Mouse (Mus musculus): ENCODE data around the gene Cyb5r4. TPM values are rescaled to one million over a fixed set of nuclear protein-coding genes. Genes with fewer than 3 reads are reported as not detected.
"Not testable (repeated sequence)": the region's sequence is repeated elsewhere in the genome, so short reads cannot be mapped to it uniquely, and the experiment has no call there.

Gene Cyb5r4
- 30.4 and 30.5 TPM in 2 replicates for polyA plus RNA-seq (2015; fragmentation: Nextera tagmentation; extraction: Ambion mirVana)

DNA sequence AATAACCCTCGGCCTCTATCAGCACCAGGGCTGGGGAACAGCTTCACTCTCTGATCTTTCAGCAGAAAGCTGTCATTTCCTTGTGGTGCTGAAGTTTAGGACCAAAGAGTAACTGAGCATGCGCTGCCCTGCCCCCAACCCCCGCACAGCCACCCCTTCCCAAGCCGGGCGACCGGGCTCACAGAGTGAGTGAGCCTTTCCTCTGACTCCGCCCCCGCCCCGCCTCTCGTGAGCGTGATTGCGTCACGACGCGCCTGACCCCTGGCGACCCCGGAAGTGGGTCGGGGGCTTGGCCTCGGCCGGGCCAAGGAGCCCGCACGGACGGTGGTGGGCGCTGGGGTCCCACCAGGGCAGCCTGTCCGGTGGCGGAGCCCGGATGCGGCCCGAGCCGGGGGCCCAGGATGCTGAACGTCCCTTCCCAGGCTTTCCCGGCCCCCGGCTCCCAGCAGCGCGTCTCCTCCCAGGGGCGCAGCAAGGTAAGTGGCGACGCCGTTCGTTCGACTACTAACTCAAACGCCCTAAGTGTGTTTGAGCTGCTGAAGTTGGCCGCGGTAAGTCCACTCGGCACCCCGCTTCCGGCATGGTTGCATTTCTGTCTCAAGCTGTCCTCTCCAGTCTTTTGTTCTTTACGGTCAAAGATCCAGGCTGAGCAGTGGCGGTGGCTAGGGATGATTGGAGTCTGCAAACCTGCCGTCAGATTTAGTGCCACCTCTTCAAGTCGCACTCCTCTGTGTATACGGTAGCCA is at the start of gene Cyb5r4:
Gene Cyb5r4, plus strand, starts transcription at position 237 of the 746 bp plus-strand sequence.
- ATAC-seq, result peak; percentile 99
- TF ChIP-seq EP300 (IDR thresholded peaks at IDR 0.05; ENCODE audit: low read depth) (no peak; the same call in 1 of the 2 replicates), CTCF (IDR thresholded peaks at IDR 0.05; ENCODE audit: low read depth) (no peak)
- Histone ChIP-seq H3K9me3 (ENCODE audit: low read length) (no peaks in the 10 kb centered on the region), H3K4me3 (ENCODE audit: low read depth, low read length) (peak within 1 kb of the TSS; percentile 95), H3K27me3 (ENCODE audit: insufficient read depth, low read length) (no peaks in the 10 kb centered on the region), H3K36me3 (replicated peaks; ENCODE audit: insufficient read depth, low read length) (no peaks in the 10 kb centered on the region), H3K4me2 (ENCODE audit: low read depth, low read length) (peak within 1 kb of the TSS; percentile 85), H3K9ac (replicated peaks) (peak within 1 kb of the TSS; percentile 94), H3K4me1 (ENCODE audit: insufficient read depth) (peaks cover 14% of the 10 kb centered on the region), H3K27ac (ENCODE audit: low read depth) (peak within 1 kb of the TSS; percentile 94)
- DNase-seq, result peak; percentile 97
- 1% methylated on average over 52 of the region's 52 CpGs for WGBS (ENCODE audit: insufficient replicate concordance)

GRCm38 (mm10) chr9:86972471-86972870 is 49.3 kb upstream of the Cyb5r4 start:
- DNase-seq; H3K4me2 ChIP-seq (ENCODE audit: low read depth, low read length); H3K36me3 ChIP-seq (replicated peaks; ENCODE audit: insufficient read depth, low read length); H3K4me1 ChIP-seq (ENCODE audit: insufficient read depth); H3K9me3 ChIP-seq (ENCODE audit: low read length); H3K4me3 ChIP-seq (ENCODE audit: low read depth, low read length); H3K9ac ChIP-seq (replicated peaks); H3K27me3 ChIP-seq (ENCODE audit: insufficient read depth, low read length); ATAC-seq; H3K27ac ChIP-seq (ENCODE audit: low read depth): not testable (repeated sequence)

DNA sequence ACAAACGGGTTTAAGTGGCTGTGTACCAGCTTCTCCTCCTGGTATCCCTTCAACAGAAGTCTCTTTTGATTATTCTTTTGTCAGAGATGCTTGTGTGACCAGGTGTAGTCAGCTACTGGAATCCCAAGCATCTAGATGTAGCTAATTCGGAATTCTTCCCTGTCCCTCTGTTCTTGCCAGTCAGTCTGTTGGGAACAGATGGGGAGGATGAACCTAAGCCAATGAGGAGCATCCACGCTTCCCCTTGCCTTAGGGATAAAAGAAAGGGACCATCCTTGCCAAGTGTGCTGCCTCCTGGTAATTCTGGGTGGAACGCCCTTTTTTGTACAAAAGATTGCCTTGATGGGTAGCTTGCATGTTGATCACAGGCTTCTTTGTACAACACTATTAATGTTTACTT is 48.3 kb upstream of the Cyb5r4 start:
- TF ChIP-seq CTCF (IDR thresholded peaks at IDR 0.05; ENCODE audit: low read depth) (no peak), EP300 (IDR thresholded peaks at IDR 0.05; ENCODE audit: low read depth) (no peak)
- no peak for DNase-seq

GRCm38 (mm10) chr9:86976896-86977295 is 44.9 kb upstream of the Cyb5r4 start:
- DNase-seq (no peak), ATAC-seq (no peak)
- TF ChIP-seq CTCF (IDR thresholded peaks at IDR 0.05; ENCODE audit: low read depth) (no peak), EP300 (IDR thresholded peaks at IDR 0.05; ENCODE audit: low read depth) (no peak)
- Histone ChIP-seq H3K4me2 (ENCODE audit: low read depth, low read length) (no peak overlapping the region), H3K27me3 (ENCODE audit: insufficient read depth, low read length) (no peaks in the 10 kb centered on the region), H3K9me3 (ENCODE audit: low read length) (no peaks in the 10 kb centered on the region), H3K4me1 (ENCODE audit: insufficient read depth) (no peaks in the 10 kb centered on the region), H3K27ac (ENCODE audit: low read depth) (no peak overlapping the region), H3K9ac (replicated peaks) (no peak overlapping the region), H3K4me3 (ENCODE audit: low read depth, low read length) (no peak overlapping the region), H3K36me3 (replicated peaks; ENCODE audit: insufficient read depth, low read length) (no peaks in the 10 kb centered on the region)
- 67% methylated on average over 4 of the region's 4 CpGs for WGBS (ENCODE audit: insufficient replicate concordance)

More for the DNA sequence above, 48.3 kb upstream of the Cyb5r4 start:
- Histone ChIP-seq H3K27ac (ENCODE audit: low read depth) (no peak overlapping the region), H3K9ac (replicated peaks) (no peak overlapping the region), H3K36me3 (replicated peaks; ENCODE audit: insufficient read depth, low read length) (no peaks in the 10 kb centered on the region), H3K4me3 (ENCODE audit: low read depth, low read length) (no peak overlapping the region), H3K9me3 (ENCODE audit: low read length) (no peaks in the 10 kb centered on the region), H3K4me1 (ENCODE audit: insufficient read depth) (no peaks in the 10 kb centered on the region), H3K4me2 (ENCODE audit: low read depth, low read length) (no peak overlapping the region), H3K27me3 (ENCODE audit: insufficient read depth, low read length) (no peaks in the 10 kb centered on the region)
- WGBS (ENCODE audit: insufficient replicate concordance), result 52% methylated on average over 4 of the region's 4 CpGs
- ATAC-seq, result no peak

DNA sequence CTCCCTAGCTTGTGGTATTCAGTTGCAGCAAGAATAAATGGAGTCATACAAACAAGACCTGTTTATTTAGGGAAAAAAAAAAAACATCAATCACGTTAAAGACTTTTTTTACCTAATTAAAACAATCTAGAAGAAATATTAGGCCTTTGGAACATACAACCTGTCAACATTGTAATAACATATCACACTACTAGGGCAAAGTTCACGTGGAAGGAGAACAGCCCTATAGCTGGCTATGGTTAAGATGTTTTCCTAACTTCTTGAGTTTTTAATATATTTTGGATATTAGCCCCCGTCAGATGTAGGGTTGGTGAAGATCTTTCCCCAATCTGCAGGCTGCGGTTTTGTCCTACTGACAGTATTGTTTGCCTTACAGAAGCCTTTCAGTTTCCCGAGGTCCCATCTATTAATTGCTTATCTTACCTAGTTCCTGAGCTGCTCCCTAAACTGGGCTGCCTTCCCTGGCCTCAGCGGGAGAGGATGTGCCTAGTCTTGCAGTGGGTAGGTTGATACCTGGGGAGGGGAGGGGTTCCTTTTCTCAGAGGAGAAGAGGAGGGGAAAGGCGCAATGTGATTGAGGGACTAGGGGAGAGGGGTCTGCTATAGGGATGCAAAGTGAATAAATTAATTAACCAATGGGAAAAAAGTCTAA is 43.4 kb upstream of the Cyb5r4 start:
- H3K27ac ChIP-seq (ENCODE audit: low read depth), result no peak overlapping the region
- no peak overlapping the region for H3K4me2 ChIP-seq (ENCODE audit: low read depth, low read length)
- 59% methylated on average over 7 of the region's 7 CpGs for WGBS (ENCODE audit: insufficient replicate concordance)
- no peaks in the 10 kb centered on the region for H3K27me3 ChIP-seq (ENCODE audit: insufficient read depth, low read length)
- H3K9ac ChIP-seq (replicated peaks), result no peak overlapping the region
- ATAC-seq (no peak), DNase-seq (no peak)
- H3K36me3 ChIP-seq (replicated peaks; ENCODE audit: insufficient read depth, low read length), result no peaks in the 10 kb centered on the region
- no peaks in the 10 kb centered on the region for H3K4me1 ChIP-seq (ENCODE audit: insufficient read depth)
- TF ChIP-seq CTCF (IDR thresholded peaks at IDR 0.05; ENCODE audit: low read depth) (no peak), EP300 (IDR thresholded peaks at IDR 0.05; ENCODE audit: low read depth) (no peak)
- H3K4me3 ChIP-seq (ENCODE audit: low read depth, low read length), result no peak overlapping the region
- H3K9me3 ChIP-seq (ENCODE audit: low read length), result no peaks in the 10 kb centered on the region

DNA sequence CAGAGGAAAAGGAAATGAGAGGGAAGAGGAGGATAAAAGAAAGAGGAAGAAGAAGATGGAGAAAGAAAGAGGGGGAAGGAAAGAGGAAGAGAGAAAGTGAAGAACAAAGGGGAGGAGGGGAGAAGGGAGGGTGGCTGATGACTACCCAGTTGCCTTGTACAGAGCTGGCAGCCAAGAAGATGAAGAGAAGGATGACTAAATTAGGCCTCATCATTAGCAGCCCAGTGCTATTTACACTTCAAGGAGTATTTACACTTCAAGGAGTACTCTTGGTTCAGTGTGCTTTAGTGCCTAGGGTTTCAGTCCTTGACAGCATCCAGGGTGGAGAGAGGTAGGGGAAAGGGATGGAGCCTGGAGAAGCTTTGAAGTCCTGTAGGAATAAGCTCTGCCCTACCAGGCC is 41.8 kb upstream of the Cyb5r4 start:
- no peak for ATAC-seq
- Histone ChIP-seq H3K27ac (ENCODE audit: low read depth) (no peak overlapping the region), H3K4me1 (ENCODE audit: insufficient read depth) (no peaks in the 10 kb centered on the region), H3K36me3 (replicated peaks; ENCODE audit: insufficient read depth, low read length) (no peaks in the 10 kb centered on the region), H3K27me3 (ENCODE audit: insufficient read depth, low read length) (no peaks in the 10 kb centered on the region), H3K9ac (replicated peaks) (no peak overlapping the region), H3K4me3 (ENCODE audit: low read depth, low read length) (no peak overlapping the region), H3K9me3 (ENCODE audit: low read length) (no peaks in the 10 kb centered on the region), H3K4me2 (ENCODE audit: low read depth, low read length) (no peak overlapping the region)
- no peak for DNase-seq
- no peak for TF ChIP-seq EP300 (IDR thresholded peaks at IDR 0.05; ENCODE audit: low read depth)
- TF ChIP-seq CTCF (IDR thresholded peaks at IDR 0.05; ENCODE audit: low read depth), result no peak

All from liver, postnatal 0 days (tissue).